Mouse (Mus musculus): ENCODE results near the gene Haus7. TPM values are rescaled to one million over a fixed set of nuclear protein-coding genes. Genes with fewer than 3 reads are reported as not detected.
"Not testable (repeated sequence)": the region's sequence is repeated elsewhere in the genome, so short reads cannot be mapped to it uniquely, and the experiment has no call there.

The Haus7 gene
- polyA plus RNA-seq (2015; fragmentation: Nextera tagmentation; extraction: Ambion mirVana) = 40.2 and 42.3 TPM in 2 replicates

- H3K4me2 ChIP-seq (ENCODE audit: low read depth, low read length) = peak within 1 kb of the TSS; percentile 75
- 10% methylated on average over 26 of the region's 26 CpGs for WGBS
- H3K4me1 ChIP-seq (ENCODE audit: control insufficient read depth, insufficient read depth, low read length) = peaks cover 7% of the 10 kb centered on the region; the same call in 1 of the 2 replicates
- H3K9me3 ChIP-seq (replicated peaks; ENCODE audit: control insufficient read depth, low read length) = no peaks in the 10 kb centered on the region
- no peaks in the 10 kb centered on the region for H3K36me3 ChIP-seq (ENCODE audit: control insufficient read depth, insufficient read depth)
- 0 out of 2 replicates have a peak within 1 kb of the TSS, but pooled peaks have one; percentile 37 for H3K27ac ChIP-seq (ENCODE audit: low read length)
- H3K9ac ChIP-seq (ENCODE audit: low read length) = peak within 1 kb of the TSS; percentile 72
- H3K27me3 ChIP-seq (ENCODE audit: control insufficient read depth, insufficient read depth, low read length) = no peaks in the 10 kb centered on the region
- ATAC-seq (replicated peaks; ENCODE audit: extremely low read depth, insufficient read depth, low FRiP score) = peak; percentile 100
- peak within 1 kb of the TSS; percentile 51 for H3K4me3 ChIP-seq (ENCODE audit: low read length)
These were observed at the start of gene Haus7 for GRCm38 (mm10) chrX:73458877-73459392. Gene Haus7, minus strand, starts transcription at chrX:73459044.

GRCm38 (mm10) chrX:73506577-73506976 is 47.7 kb upstream of the Haus7 start:
- H3K4me3 ChIP-seq (ENCODE audit: low read length) = no peak overlapping the region
- WGBS = 78% methylated on average over 4 of the region's 4 CpGs
- ATAC-seq (replicated peaks; ENCODE audit: extremely low read depth, insufficient read depth, low FRiP score) = no peak

GRCm38 (mm10) chrX:73505130-73505735 is 46.4 kb upstream of the Haus7 start:
- WGBS = 65% methylated on average over 5 of the region's 5 CpGs
- Histone ChIP-seq H3K4me3 (ENCODE audit: low read length) (no peak overlapping the region), H3K9me3 (replicated peaks; ENCODE audit: control insufficient read depth, low read length) (no peaks in the 10 kb centered on the region), H3K4me2 (ENCODE audit: low read depth, low read length) (no peak overlapping the region), H3K9ac (ENCODE audit: low read length) (no peak overlapping the region), H3K4me1 (ENCODE audit: control insufficient read depth, insufficient read depth, low read length) (no peaks in the 10 kb centered on the region), H3K36me3 (ENCODE audit: control insufficient read depth, insufficient read depth) (no peaks in the 10 kb centered on the region), H3K27me3 (ENCODE audit: control insufficient read depth, insufficient read depth, low read length) (peaks cover 37% of the 10 kb centered on the region), H3K27ac (ENCODE audit: low read length) (no peak overlapping the region)
- no peak for ATAC-seq (replicated peaks; ENCODE audit: extremely low read depth, insufficient read depth, low FRiP score)

More at GRCm38 (mm10) chrX:73506577-73506976, 47.7 kb upstream of the Haus7 start:
- no peak overlapping the region for H3K4me2 ChIP-seq (ENCODE audit: low read depth, low read length)
- no peak overlapping the region for H3K27ac ChIP-seq (ENCODE audit: low read length)
- no peak overlapping the region for H3K9ac ChIP-seq (ENCODE audit: low read length)
- H3K4me1 ChIP-seq (ENCODE audit: control insufficient read depth, insufficient read depth, low read length) = no peaks in the 10 kb centered on the region
- H3K9me3 ChIP-seq (replicated peaks; ENCODE audit: control insufficient read depth, low read length) = no peaks in the 10 kb centered on the region
- H3K36me3 ChIP-seq (ENCODE audit: control insufficient read depth, insufficient read depth) = no peaks in the 10 kb centered on the region
- peaks cover 36% of the 10 kb centered on the region for H3K27me3 ChIP-seq (ENCODE audit: control insufficient read depth, insufficient read depth, low read length)

GRCm38 (mm10) chrX:73496746-73497145 is 37.9 kb upstream of the Haus7 start:
- ATAC-seq (replicated peaks; ENCODE audit: extremely low read depth, insufficient read depth, low FRiP score) = no peak
- Histone ChIP-seq H3K27ac (ENCODE audit: low read length) (no peak overlapping the region), H3K9ac (ENCODE audit: low read length) (no peak overlapping the region), H3K36me3 (ENCODE audit: control insufficient read depth, insufficient read depth) (no peaks in the 10 kb centered on the region), H3K4me3 (ENCODE audit: low read length) (no peak overlapping the region), H3K4me1 (ENCODE audit: control insufficient read depth, insufficient read depth, low read length) (no peaks in the 10 kb centered on the region), H3K27me3 (ENCODE audit: control insufficient read depth, insufficient read depth, low read length) (peaks cover 5% of the 10 kb centered on the region; the same call in 1 of the 2 replicates), H3K4me2 (ENCODE audit: low read depth, low read length) (no peak overlapping the region), H3K9me3 (replicated peaks; ENCODE audit: control insufficient read depth, low read length) (no peaks in the 10 kb centered on the region)
- WGBS = 80% methylated on average over 4 of the region's 4 CpGs

- not testable (repeated sequence) for H3K4me3 ChIP-seq (ENCODE audit: low read length); H3K27me3 ChIP-seq (ENCODE audit: control insufficient read depth, insufficient read depth, low read length); H3K4me1 ChIP-seq (ENCODE audit: control insufficient read depth, insufficient read depth, low read length); H3K27ac ChIP-seq (ENCODE audit: low read length); H3K36me3 ChIP-seq (ENCODE audit: control insufficient read depth, insufficient read depth); H3K9me3 ChIP-seq (replicated peaks; ENCODE audit: control insufficient read depth, low read length); ATAC-seq (replicated peaks; ENCODE audit: extremely low read depth, insufficient read depth, low FRiP score); H3K4me2 ChIP-seq (ENCODE audit: low read depth, low read length); H3K9ac ChIP-seq (ENCODE audit: low read length)
- WGBS = 21% methylated on average over 1 of the region's 2 CpGs
These were observed 34.7 kb upstream of the Haus7 start for GRCm38 (mm10) chrX:73493567-73493966.

- H3K36me3 ChIP-seq (ENCODE audit: control insufficient read depth, insufficient read depth) = no peaks in the 10 kb centered on the region
These were observed 32.0 kb upstream of the Haus7 start for GRCm38 (mm10) chrX:73490804-73491203.

GRCm38 (mm10) chrX:73490186-73490585 is 31.3 kb upstream of the Haus7 start:
- Histone ChIP-seq H3K4me3 (ENCODE audit: low read length) (no peak overlapping the region), H3K9me3 (replicated peaks; ENCODE audit: control insufficient read depth, low read length) (no peaks in the 10 kb centered on the region), H3K4me2 (ENCODE audit: low read depth, low read length) (no peak overlapping the region), H3K9ac (ENCODE audit: low read length) (no peak overlapping the region), H3K4me1 (ENCODE audit: control insufficient read depth, insufficient read depth, low read length) (no peaks in the 10 kb centered on the region), H3K36me3 (ENCODE audit: control insufficient read depth, insufficient read depth) (no peaks in the 10 kb centered on the region), H3K27ac (ENCODE audit: low read length) (no peak overlapping the region), H3K27me3 (ENCODE audit: control insufficient read depth, insufficient read depth, low read length) (peaks cover 4% of the 10 kb centered on the region; the same call in 1 of the 2 replicates)
- WGBS = 56% methylated on average over 4 of the region's 4 CpGs
- no peak for ATAC-seq (replicated peaks; ENCODE audit: extremely low read depth, insufficient read depth, low FRiP score)

More at GRCm38 (mm10) chrX:73490804-73491203, 32.0 kb upstream of the Haus7 start:
- ATAC-seq (replicated peaks; ENCODE audit: extremely low read depth, insufficient read depth, low FRiP score) = no peak
- Histone ChIP-seq H3K9me3 (replicated peaks; ENCODE audit: control insufficient read depth, low read length) (no peaks in the 10 kb centered on the region), H3K4me3 (ENCODE audit: low read length) (no peak overlapping the region), H3K27me3 (ENCODE audit: control insufficient read depth, insufficient read depth, low read length) (peaks cover 4% of the 10 kb centered on the region; the same call in 1 of the 2 replicates), H3K27ac (ENCODE audit: low read length) (no peak overlapping the region), H3K9ac (ENCODE audit: low read length) (no peak overlapping the region), H3K4me1 (ENCODE audit: control insufficient read depth, insufficient read depth, low read length) (no peaks in the 10 kb centered on the region), H3K4me2 (ENCODE audit: low read depth, low read length) (no peak overlapping the region)
- 67% methylated on average over 3 of the region's 3 CpGs for WGBS

GRCm38 (mm10) chrX:73486920-73487319 is 28.1 kb upstream of the Haus7 start:
- Histone ChIP-seq H3K36me3 (ENCODE audit: control insufficient read depth, insufficient read depth) (no peaks in the 10 kb centered on the region), H3K9me3 (replicated peaks; ENCODE audit: control insufficient read depth, low read length) (no peaks in the 10 kb centered on the region), H3K4me1 (ENCODE audit: control insufficient read depth, insufficient read depth, low read length) (no peaks in the 10 kb centered on the region), H3K27ac (ENCODE audit: low read length) (no peak overlapping the region), H3K9ac (ENCODE audit: low read length) (no peak overlapping the region), H3K27me3 (ENCODE audit: control insufficient read depth, insufficient read depth, low read length) (peaks cover 6% of the 10 kb centered on the region; the same call in 1 of the 2 replicates), H3K4me2 (ENCODE audit: low read depth, low read length) (no peak overlapping the region), H3K4me3 (ENCODE audit: low read length) (no peak overlapping the region)
- no peak for ATAC-seq (replicated peaks; ENCODE audit: extremely low read depth, insufficient read depth, low FRiP score)
- WGBS = 63% methylated on average over 5 of the region's 5 CpGs

GRCm38 (mm10) chrX:73484870-73485269 is 26.0 kb upstream of the Haus7 start:
- Histone ChIP-seq H3K4me1 (ENCODE audit: control insufficient read depth, insufficient read depth, low read length) (no peaks in the 10 kb centered on the region), H3K9me3 (replicated peaks; ENCODE audit: control insufficient read depth, low read length) (no peaks in the 10 kb centered on the region), H3K27me3 (ENCODE audit: control insufficient read depth, insufficient read depth, low read length) (peaks cover 6% of the 10 kb centered on the region; the same call in 1 of the 2 replicates), H3K36me3 (ENCODE audit: control insufficient read depth, insufficient read depth) (no peaks in the 10 kb centered on the region), H3K9ac (ENCODE audit: low read length) (no peak overlapping the region; the same call in 1 of the 2 replicates), H3K27ac (ENCODE audit: low read length) (no peak overlapping the region), H3K4me3 (ENCODE audit: low read length) (peak overlapping the region; percentile 47), H3K4me2 (ENCODE audit: low read depth, low read length) (peak overlapping the region; percentile 52)
- ATAC-seq (replicated peaks; ENCODE audit: extremely low read depth, insufficient read depth, low FRiP score) = no peak
- 72% methylated on average over 4 of the region's 4 CpGs for WGBS

All from heart, embryonic 16.5 days (tissue).